Mouse (Mus musculus) liver, embryonic 13.5 days (tissue): Measurements from ENCODE around the gene Izumo2. TPM values are rescaled to one million over a fixed set of nuclear protein-coding genes. Genes with fewer than 3 reads are reported as not detected.

Experiments used
- polyA plus RNA-seq: library from polyadenylated mRNA; unstranded; fragments of >200 nt; fragmentation: Nextera tagmentation; extraction: Ambion mirVana; gene quantifications from 2 replicates; pipeline ENCODE4 v1.2.1, GENCODE M21; 2015

Gene Izumo2
- polyA plus RNA-seq, 1 experiment from 2014 or later = not detected

Other genes starting within 250 kb of the Izumo2 start
- 6.0 and 6.9 TPM in 2 replicates for gene Aspdh, start 243.4 kb upstream of the Izumo2 start, polyA plus RNA-seq
- 170 and 176 TPM in 2 replicates for gene Josd2, start 240.8 kb upstream of the Izumo2 start, polyA plus RNA-seq
- gene Emc10, start 212.2 kb upstream of the Izumo2 start, polyA plus RNA-seq = 43.3 and 46.0 TPM in 2 replicates
- gene Fam71e1, start 212.2 kb upstream of the Izumo2 start, polyA plus RNA-seq = 1.3 and 1.5 TPM in 2 replicates
- not detected in 2 replicates for gene Mybpc2, start 184.1 kb upstream of the Izumo2 start, polyA plus RNA-seq
- gene Spib, start 176.7 kb upstream of the Izumo2 start, polyA plus RNA-seq = 0.08 and 0.14 TPM in 2 replicates
- gene Pold1, start 159.9 kb upstream of the Izumo2 start, polyA plus RNA-seq = 68.3 and 68.4 TPM in 2 replicates
- gene Nr1h2, start 154.8 kb upstream of the Izumo2 start, polyA plus RNA-seq = 40.7 and 47.1 TPM in 2 replicates
- gene Napsa, start 136.4 kb upstream of the Izumo2 start, polyA plus RNA-seq = 4.5 and 5.1 TPM in 2 replicates
- 0.05 and 0.06 TPM in 2 replicates for gene Kcnc3, start 118.1 kb upstream of the Izumo2 start, polyA plus RNA-seq
- gene Myh14, start 37.9 kb upstream of the Izumo2 start, polyA plus RNA-seq = 0.12 and 0.31 TPM in 2 replicates
- gene Vrk3, start 39.7 kb downstream of the Izumo2 start, polyA plus RNA-seq = 30.0 and 30.8 TPM in 2 replicates
- 0.99 and 1.1 TPM in 2 replicates for gene Zfp473, start 42.3 kb downstream of the Izumo2 start, polyA plus RNA-seq
- 60.8 and 68.9 TPM in 2 replicates for gene Nup62, start 107.3 kb downstream of the Izumo2 start, polyA plus RNA-seq
- gene Il4i1, start 107.6 kb downstream of the Izumo2 start, polyA plus RNA-seq = 0.70 and 1.1 TPM in 2 replicates
- gene Atf5, start 107.9 kb downstream of the Izumo2 start, polyA plus RNA-seq = 5.3 and 5.4 TPM in 2 replicates
- gene Akt1s1, start 140.2 kb downstream of the Izumo2 start, polyA plus RNA-seq = 32.0 and 32.1 TPM in 2 replicates
- gene Tbc1d17, start 140.3 kb downstream of the Izumo2 start, polyA plus RNA-seq = 29.0 and 30.0 TPM in 2 replicates
- 22.8 and 24.2 TPM in 2 replicates for gene Pnkp, start 148.4 kb downstream of the Izumo2 start, polyA plus RNA-seq
- 50.4 and 57.0 TPM in 2 replicates for gene Ptov1, start 161.0 kb downstream of the Izumo2 start, polyA plus RNA-seq
- gene Med25, start 184.0 kb downstream of the Izumo2 start, polyA plus RNA-seq = 47.2 and 51.2 TPM in 2 replicates
- 7.2 and 7.5 TPM in 2 replicates for gene Fuz, start 187.3 kb downstream of the Izumo2 start, polyA plus RNA-seq
- gene Ap2a1, start 220.8 kb downstream of the Izumo2 start, polyA plus RNA-seq = 69.5 and 82.4 TPM in 2 replicates
- 0.07 and 0.22 TPM in 2 replicates for gene Tsks, start 234.5 kb downstream of the Izumo2 start, polyA plus RNA-seq